Mouse (Mus musculus) E14TG2a.4 (cell line): ENCODE measurements at regions not wholly inside any gene's neighbourhood (a gene's known extent, or its start where the extent isn't known, plus 50 kb on each side); places are given as distances from the start of the nearest gene placed in this dataset.

ENCODE experiments used
- H3K27me3 ChIP-seq: 2 replicates; pipeline ENCODE4 v1.6.1; 2014; ENCODE audit warnings: low read length, control low read depth; ENCODE audit not compliant: insufficient read depth
- H3K36me3 ChIP-seq: 2 replicates; pipeline ENCODE4 v1.6.1; 2014; ENCODE audit warnings: low read length, control low read depth; ENCODE audit not compliant: insufficient read depth
- H3K4me1 ChIP-seq: replicated peaks from 2 replicates; pipeline ENCODE4 v1.6.1; 2014; ENCODE audit warnings: low read depth, low read length, control low read depth
- H3K4me3 ChIP-seq: replicated peaks from 2 replicates; pipeline ENCODE4 v1.5.1; 2014; ENCODE audit warnings: mild to moderate bottlenecking, low read length
- H3K9me3 ChIP-seq: 2 replicates; pipeline ENCODE4 v1.6.1; 2014; ENCODE audit warnings: low read length, control low read depth
- CTCF ChIP-seq: conservative IDR thresholded peaks from 2 replicates; pipeline ENCODE4 v1.5.1; 2014; ENCODE audit warnings: low read length
- NANOG ChIP-seq: IDR thresholded peaks from 2 replicates; pipeline ENCODE4 v1.6.1; 2014; ENCODE audit warnings: borderline replicate concordance, low read length, mixed read lengths
- POU5F1 ChIP-seq: IDR thresholded peaks from 2 replicates; pipeline ENCODE4 v1.6.1; 2014; ENCODE audit warnings: low read length, borderline replicate concordance

DNA sequence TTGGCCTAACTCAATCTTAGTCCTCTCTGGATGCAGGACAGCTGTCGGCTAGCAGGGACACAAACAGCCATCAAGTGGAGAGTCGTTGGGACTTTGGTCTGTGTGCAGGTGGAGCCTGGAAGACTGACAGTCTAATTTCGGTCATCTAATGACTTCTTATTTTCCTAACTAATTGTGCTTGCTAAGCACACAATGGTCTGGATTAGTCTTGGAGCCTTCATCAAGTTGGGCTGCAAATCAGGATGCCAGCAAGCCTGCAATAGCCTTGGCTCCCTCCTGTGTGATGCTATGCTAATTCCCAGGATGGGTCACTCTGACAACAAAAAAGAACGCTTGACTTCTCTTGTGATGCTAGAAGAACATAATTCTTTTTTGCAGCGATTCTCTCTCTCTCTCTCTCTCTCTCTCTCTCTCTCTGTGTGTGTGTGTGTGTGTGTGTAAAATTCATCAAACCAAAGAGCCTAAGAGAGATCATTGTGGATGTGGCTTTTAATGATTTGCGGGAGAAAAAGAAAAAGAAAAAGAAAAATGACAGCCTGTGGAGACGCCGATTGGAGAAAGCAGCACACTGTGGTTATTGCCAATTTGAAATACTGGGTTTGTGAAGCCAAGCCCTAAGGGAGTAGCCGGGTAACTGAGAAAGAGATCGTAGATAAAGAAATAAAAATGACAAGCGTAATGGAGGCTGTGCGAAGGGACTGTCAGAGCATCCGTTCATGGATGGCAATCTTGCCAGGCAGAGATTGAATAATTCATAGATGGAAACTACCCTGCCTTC is 61.5 kb upstream of the Sox4 start:
- Histone ChIP-seq H3K4me1 (0 out of 2 replicates have a peak, but pooled peaks cover 5% of the 10 kb centered on the region), H3K36me3 (no peaks in the 10 kb centered on the region), H3K9me3 (no peaks in the 10 kb centered on the region), H3K27me3 (no peaks in the 10 kb centered on the region), H3K4me3 (no peak overlapping the region)
- TF ChIP-seq CTCF: no peak
- no peak for TF ChIP-seq NANOG
- TF ChIP-seq POU5F1: no peak

DNA sequence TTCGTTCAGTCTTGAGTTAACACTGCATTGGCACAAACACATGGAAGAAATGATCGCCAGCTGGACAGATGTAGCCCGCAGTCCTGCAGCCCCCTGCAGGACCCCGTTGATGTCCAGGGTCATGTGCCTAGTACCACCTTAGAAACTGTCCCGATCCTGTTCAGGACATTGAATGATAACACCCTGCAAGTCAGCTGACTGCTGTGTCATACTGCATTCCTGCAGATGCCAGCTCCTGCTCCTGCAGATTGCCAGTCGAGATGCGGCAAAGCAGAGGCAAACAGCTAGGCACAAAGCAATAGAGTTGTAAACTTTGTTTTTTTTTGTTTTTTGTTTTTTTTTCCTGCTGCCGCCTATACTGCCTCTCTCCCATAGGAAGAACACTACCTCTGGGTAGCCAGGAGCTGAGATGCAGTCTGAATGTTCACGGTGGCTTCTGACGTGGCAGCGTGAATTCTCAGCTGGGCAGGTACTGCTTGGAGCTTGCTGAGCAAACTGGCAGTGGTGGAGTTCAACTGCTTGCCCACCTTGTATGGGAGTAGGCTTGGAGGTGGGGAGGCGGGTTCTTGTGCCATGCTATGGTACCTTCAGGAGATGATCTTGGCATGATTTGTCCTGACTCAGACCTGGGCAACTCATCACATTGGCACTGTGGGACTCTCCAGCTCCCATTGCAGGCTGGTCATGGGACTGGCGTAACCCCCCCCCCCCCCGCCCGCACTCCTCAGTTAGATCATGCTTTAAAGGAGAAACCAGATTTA is 60.7 kb upstream of the Sox4 start:
- no peaks in the 10 kb centered on the region for H3K36me3 ChIP-seq
- H3K4me3 ChIP-seq: no peak overlapping the region
- no peaks in the 10 kb centered on the region for H3K27me3 ChIP-seq
- H3K4me1 ChIP-seq: 0 out of 2 replicates have a peak, but pooled peaks cover 5% of the 10 kb centered on the region
- TF ChIP-seq CTCF (no peak), NANOG (no peak), POU5F1 (no peak)
- no peaks in the 10 kb centered on the region for H3K9me3 ChIP-seq

DNA sequence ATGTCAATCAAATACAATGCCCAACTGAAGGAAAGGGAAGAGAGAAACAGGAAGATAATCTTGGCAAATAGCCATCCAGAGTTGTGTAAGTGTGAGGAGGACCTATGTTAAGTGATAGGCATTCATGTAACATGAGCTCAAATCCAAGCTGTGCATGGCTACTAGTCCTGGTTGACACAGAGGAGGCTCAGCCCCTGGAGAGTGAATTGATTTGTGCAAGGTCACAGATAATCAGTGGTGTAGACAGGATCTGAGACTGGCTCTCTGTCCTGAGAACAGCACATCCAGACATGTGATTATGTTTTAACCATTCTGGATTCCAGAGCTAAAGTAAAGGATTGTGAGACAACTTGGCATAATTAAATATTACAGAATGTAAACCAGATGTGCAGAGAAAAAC is 53.0 kb upstream of the Sox4 start:
- TF ChIP-seq POU5F1: no peak
- TF ChIP-seq NANOG: no peak
- TF ChIP-seq CTCF: no peak
- H3K27me3 ChIP-seq: no peaks in the 10 kb centered on the region
- no peaks in the 10 kb centered on the region for H3K9me3 ChIP-seq
- H3K4me1 ChIP-seq: no peaks in the 10 kb centered on the region
- no peaks in the 10 kb centered on the region for H3K36me3 ChIP-seq
- H3K4me3 ChIP-seq: no peak overlapping the region
